Mouse (Mus musculus): ENCODE results near the gene Zc3h15. TPM values are rescaled to one million over a fixed set of nuclear protein-coding genes. Genes with fewer than 3 reads are reported as not detected.
"Not testable (repeated sequence)": the region's sequence is repeated elsewhere in the genome, so short reads cannot be mapped to it uniquely, and the experiment has no call there.

Zc3h15 gene
- total RNA-seq (2014; fragmentation: Nextera tagmentation) = 95.7 and 144 TPM in 2 replicates
- total RNA-seq (2017) = 109 and 144 TPM in 2 replicates

DNA sequence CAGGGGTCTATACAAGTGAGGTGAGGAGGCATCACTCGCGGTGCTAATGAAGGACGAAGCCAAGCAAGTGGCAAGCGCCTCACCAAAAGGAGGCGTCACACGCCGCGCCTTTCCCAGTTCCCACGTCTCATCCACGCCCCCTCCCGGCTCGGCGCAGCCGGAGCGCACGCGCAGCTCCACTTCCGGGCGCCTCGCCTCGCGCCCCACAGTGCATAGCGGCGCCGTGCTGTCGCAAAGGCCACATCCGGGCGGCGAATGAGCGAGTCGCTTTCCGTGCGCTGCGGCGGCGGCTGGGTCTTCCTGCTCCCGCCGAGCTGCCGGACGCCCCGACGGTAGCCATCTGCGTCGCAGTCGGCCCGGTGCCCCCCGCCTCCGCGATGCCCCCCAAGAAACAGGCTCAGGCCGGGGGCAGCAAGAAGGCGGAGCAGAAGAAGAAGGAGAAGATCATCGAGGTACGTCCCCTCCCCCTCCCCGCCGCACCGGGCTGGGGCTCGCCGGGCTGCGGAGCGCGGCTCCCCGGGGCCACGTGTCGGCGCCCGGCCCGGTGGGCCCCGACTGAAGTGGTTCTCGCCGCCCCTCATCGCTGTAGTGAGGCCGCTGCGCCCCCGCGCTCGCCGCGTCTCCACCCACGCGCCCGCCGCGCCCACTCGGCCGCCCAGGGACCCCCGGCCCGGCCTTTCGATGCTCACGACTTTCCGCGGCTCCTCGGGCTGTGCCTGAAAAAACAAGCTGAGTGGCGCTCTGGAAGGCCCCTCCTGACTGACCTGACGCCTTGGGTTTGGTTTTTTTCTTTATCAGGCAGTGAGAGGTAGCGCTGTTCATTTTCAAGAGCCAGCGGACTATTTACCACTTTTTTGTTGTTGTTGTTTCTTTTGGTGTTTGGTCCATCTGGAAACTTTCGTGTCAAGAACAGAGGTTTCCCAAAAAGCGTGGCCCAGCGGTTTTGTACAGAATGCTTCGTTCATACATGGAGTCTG, at the start of gene Zc3h15:
TSS of gene Zc3h15 (plus strand) at position 160 of the 977 bp plus-strand sequence.
- ATAC-seq (replicated peaks; ENCODE audit: poor library complexity, severe bottlenecking) = peak; percentile 97

DNA sequence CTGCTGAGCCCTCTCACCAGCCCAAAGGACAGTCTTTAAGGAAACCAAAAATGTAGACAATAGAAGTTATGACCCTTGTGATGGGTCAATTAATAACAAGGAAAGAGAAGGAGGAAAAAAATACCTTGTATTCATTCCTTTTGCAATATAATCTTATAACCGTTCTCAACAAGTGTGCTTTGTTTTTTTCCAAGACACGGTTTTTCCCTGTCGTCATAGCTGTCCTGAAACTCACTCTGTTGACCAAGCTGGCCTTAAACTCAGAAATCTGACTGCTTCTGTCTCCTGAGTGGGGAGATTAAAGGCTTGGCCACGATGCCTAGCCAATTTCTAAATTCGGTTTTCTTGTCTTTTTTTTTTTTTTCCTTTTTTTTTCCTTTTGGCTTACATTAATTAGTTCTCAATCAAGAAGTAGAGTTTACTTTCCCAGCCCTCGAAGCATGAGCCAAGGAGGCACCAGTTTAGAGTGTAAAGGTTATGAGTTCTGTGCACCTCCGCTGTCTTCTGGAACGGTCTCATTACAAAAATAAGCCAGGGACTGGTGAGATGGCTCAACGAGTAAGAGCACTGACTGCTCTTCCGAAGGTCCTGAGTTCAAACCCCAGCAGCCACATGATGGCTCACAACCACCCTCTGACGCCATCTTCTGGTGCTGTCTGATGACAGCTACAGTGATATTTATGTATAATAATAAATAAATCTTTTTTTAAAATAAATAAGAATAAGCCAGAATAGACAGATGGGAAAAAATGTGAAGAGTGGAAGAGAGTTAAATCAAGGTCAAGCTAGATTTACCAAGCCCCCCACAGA, 23.5 kb upstream of the Zc3h15 start:
- ATAC-seq (replicated peaks; ENCODE audit: poor library complexity, severe bottlenecking) = no peak

DNA sequence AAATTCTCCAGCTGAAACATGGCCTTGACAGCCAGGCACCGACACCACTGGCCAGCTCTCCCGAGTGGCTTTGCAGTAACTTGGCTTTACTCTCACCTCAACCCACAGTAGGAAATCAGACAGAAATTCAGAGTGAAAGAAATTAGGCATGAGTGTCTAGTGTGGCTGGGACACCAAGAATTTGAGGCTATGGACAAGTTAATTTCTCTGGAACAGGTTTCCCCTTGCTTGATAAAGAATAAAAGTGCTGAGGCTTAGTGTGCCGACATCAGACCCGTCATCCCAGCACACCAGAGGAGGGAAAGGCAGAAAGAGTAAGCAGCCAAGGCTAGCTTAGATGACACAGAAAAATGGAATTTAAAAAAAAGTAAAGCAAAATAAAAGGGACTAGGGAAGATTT, 22.7 kb upstream of the Zc3h15 start:
- no peak for ATAC-seq (replicated peaks; ENCODE audit: poor library complexity, severe bottlenecking)

DNA sequence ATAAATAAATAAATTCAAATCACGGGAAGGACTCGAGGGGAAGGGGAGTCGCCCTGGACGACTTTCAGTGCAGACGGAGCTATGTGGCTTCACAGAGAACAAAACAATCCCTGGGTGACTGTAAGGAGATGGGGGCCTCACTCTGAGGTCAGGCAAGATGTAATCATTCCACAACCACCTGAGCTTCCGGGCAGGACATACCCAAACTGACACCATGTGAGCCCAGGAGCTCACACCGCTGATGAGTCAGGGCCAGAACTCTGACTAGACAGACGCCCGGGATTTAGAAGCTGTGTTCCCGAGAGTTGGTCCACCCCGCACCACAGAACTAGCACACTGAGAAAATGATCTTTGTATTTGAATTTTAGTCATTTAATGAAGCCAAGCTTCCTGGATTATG, 21.4 kb upstream of the Zc3h15 start:
- ATAC-seq (replicated peaks; ENCODE audit: poor library complexity, severe bottlenecking) = no peak

GRCm38 (mm10) chr2:83624045-83624444, 20.2 kb upstream of the Zc3h15 start:
- no peak for ATAC-seq (replicated peaks; ENCODE audit: poor library complexity, severe bottlenecking)

GRCm38 (mm10) chr2:83625226-83626108, 18.8 kb upstream of the Zc3h15 start:
- ATAC-seq (replicated peaks; ENCODE audit: poor library complexity, severe bottlenecking) = peak; percentile 97

DNA sequence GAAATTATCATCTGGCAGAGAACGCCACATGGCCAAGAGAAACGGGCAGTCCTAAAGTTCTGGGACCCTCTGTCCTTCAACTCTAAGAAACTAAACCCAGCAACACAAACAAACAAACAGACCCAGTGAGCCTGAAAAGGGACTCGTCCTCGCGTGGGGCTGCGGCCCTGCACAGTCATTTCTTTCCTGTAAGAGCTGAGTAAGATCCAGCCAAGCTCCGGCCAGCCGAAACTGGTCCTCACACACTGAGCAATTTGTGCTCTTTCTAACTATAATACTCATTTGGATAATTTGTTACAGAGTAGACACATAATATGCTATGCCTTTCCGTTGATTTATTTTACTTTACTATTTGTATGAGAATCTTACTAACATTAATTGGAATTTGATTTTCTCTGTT, 17.4 kb upstream of the Zc3h15 start:
- ATAC-seq (replicated peaks; ENCODE audit: poor library complexity, severe bottlenecking) = no peak

DNA sequence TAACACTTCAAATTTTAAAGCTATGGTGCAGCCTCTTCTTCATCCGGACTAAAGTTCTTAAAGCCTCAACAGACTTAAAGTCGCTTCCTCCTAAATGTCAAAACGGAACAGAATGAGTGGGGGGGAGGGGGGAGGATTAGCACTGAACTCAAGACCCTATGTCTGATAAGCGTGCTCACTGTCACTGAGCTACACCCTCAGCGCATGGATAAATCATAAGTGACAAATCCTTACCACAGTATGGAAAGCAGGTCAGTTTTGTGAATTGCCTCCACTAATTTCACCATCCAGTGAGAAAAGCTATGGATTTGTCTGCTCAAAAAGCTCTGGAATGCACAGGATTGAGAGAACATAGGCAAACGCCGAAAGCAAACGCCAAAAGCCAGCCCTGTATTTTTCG, 16.7 kb upstream of the Zc3h15 start:
- no peak for ATAC-seq (replicated peaks; ENCODE audit: poor library complexity, severe bottlenecking)

- ATAC-seq (replicated peaks; ENCODE audit: poor library complexity, severe bottlenecking) = no peak
Observed at GRCm38 (mm10) chr2:83627932-83628331, 16.3 kb upstream of the Zc3h15 start.

DNA sequence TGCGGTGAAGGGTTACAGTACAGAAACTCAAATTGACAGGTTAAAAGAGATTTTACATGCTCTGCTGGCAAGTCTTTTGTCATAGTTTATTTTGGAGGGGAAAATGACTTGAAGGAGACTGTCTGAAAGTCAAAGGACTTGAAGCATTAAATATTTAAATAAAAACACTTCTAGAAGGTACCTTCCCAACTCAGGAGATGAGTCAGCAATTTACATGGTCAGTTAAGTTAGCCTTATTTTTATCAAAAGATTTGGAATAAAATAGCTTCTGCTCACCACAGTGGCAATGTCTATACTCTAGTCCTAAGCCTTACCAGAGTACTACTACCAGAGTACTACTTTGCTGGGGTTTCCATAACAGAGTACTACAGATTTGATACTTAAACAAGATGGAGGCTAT, 2.2 kb upstream of the Zc3h15 start:
- ATAC-seq (replicated peaks; ENCODE audit: poor library complexity, severe bottlenecking) = no peak

- no peak for ATAC-seq (replicated peaks; ENCODE audit: poor library complexity, severe bottlenecking)
Observed at GRCm38 (mm10) chr2:83648916-83649315, 4.7 kb downstream of the Zc3h15 start.

GRCm38 (mm10) chr2:83652606-83653005, 8.4 kb downstream of the Zc3h15 start:
- ATAC-seq (replicated peaks; ENCODE audit: poor library complexity, severe bottlenecking) = no peak

DNA sequence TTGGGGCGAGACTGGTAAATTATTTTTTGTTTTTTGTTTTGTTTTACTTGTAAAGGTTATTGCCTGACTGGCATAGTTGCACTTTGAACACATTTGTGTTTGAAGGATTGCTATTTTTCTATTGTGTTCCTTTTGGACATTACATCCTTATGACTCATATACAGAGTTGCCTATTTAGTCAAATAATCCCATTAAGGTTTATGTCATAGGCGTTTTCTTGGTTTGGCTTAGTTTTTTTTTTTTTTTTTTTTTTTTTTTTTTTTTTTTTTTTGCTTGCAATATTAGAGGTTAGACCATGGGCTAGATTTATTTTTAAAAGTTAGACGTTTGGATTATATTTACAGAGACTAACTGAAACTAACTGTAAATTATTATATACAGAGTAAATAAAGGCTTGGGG, 15.0 kb downstream of the Zc3h15 start:
- ATAC-seq (replicated peaks; ENCODE audit: poor library complexity, severe bottlenecking) = no peak

GRCm38 (mm10) chr2:83660114-83660513, 15.9 kb downstream of the Zc3h15 start:
- no peak for ATAC-seq (replicated peaks; ENCODE audit: poor library complexity, severe bottlenecking)

GRCm38 (mm10) chr2:83661351-83661750, 17.1 kb downstream of the Zc3h15 start:
- ATAC-seq (replicated peaks; ENCODE audit: poor library complexity, severe bottlenecking) = no peak

- not testable (repeated sequence) for ATAC-seq (replicated peaks; ENCODE audit: poor library complexity, severe bottlenecking)
Observed at GRCm38 (mm10) chr2:83665051-83665450, 20.8 kb downstream of the Zc3h15 start.

- no peak for ATAC-seq (replicated peaks; ENCODE audit: poor library complexity, severe bottlenecking)
Observed at GRCm38 (mm10) chr2:83667430-83667829, 23.2 kb downstream of the Zc3h15 start.

GRCm38 (mm10) chr2:83668052-83668451, 23.8 kb downstream of the Zc3h15 start:
- no peak for ATAC-seq (replicated peaks; ENCODE audit: poor library complexity, severe bottlenecking)

GRCm38 (mm10) chr2:83669988-83670387, 25.8 kb downstream of the Zc3h15 start:
- no peak for ATAC-seq (replicated peaks; ENCODE audit: poor library complexity, severe bottlenecking)

- no peak for ATAC-seq (replicated peaks; ENCODE audit: poor library complexity, severe bottlenecking)
Observed at GRCm38 (mm10) chr2:83671843-83672242, 27.6 kb downstream of the Zc3h15 start.

Data from granulocyte monocyte progenitor cell, adult 5-6 weeks (primary cell).